Mouse (Mus musculus): ENCODE results near the gene Shisa5. TPM values are rescaled to one million over a fixed set of nuclear protein-coding genes. Genes with fewer than 3 reads are reported as not detected.

Gene Shisa5
- total RNA-seq (2023): 2,690 TPM

DNA sequence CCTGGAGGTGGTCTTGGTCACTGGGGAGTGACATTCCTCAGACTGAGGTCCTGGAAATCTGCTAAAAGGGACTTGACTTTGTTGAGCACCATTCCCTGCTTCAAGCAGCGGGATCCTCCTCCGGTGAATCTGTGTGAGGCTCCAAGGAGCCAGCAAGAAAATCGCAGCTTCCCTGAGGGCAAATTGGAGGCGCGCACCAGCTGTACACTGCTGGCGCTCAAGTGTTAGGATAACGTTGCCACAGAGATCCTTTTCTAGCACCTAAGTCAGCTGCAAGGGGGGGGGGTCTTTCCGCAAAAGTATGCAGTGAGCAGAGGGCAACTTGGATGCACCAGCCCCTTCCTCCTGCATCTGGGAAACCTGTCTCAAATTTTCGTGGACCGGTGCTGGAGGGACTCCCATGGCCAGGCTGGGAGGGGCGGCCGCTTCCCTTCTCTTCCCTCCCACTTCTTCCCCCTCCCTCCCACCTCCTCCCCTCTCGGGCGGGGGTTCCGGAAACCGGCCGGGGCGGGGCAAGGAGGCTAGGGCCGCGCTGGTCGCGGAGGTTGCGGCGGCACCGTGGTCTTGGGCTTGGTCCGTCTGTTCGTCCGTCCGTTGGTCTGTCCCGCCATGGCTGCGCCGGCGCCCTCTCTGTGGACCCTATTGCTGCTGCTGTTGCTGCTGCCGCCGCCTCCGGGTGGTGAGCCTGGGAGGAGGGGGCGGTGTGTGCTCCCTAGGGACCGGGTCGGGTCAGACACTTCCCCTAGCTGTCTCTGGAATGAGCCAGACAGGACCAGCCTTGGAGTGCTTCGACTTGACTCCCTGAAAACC lies at the start of gene Shisa5:
TSS of gene Shisa5 (plus strand) at position 480 of the 810 bp plus-strand sequence.

GRCm38 (mm10) chr9:108991428-108992084 lies 46.8 kb upstream of the Shisa5 start, which contains the start of gene Pfkfb4:
Gene Pfkfb4, plus strand, starts transcription at chr9:108991778.

DNA sequence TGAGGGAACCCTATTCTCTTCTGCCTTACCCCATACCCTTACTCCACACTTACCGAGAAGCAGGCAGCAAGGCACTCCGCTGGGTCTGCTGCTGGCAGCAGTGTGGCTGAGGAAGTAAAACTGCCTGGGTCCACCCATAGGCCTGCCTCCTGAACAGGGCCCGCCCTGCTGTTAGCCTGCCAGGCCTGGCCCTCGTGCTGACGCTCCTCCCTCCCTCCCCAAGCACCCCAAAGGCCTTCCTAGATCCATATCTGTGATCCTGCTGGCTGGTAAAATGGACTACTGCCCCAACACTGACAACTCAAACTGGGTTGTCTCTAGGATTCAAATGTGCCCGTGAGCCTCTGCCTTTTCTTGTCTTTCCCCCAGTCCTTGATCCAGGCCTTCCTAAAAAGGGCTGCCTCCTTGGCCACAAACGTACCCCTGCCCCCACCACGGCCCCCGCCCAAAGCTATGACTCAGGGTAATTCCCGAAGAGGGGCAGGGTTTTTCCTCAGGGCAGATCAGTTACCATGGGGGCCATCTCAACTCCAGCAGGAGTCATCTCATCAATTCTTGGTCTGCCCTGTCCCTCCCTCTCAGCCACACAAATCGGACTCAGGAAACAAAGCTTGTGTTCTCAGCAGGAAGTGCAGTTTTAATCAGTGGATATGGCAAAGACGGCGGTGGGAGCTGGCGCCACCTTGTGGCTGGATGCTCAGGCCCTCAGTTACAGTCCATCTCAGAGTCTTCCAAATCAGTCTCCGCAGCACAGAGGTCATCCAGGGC lies 21.0 kb downstream of the Shisa5 start, which contains the start of gene Trex1:
TSS of gene Trex1 (minus strand) at position 599 of the 768 bp plus-strand sequence.

DNA sequence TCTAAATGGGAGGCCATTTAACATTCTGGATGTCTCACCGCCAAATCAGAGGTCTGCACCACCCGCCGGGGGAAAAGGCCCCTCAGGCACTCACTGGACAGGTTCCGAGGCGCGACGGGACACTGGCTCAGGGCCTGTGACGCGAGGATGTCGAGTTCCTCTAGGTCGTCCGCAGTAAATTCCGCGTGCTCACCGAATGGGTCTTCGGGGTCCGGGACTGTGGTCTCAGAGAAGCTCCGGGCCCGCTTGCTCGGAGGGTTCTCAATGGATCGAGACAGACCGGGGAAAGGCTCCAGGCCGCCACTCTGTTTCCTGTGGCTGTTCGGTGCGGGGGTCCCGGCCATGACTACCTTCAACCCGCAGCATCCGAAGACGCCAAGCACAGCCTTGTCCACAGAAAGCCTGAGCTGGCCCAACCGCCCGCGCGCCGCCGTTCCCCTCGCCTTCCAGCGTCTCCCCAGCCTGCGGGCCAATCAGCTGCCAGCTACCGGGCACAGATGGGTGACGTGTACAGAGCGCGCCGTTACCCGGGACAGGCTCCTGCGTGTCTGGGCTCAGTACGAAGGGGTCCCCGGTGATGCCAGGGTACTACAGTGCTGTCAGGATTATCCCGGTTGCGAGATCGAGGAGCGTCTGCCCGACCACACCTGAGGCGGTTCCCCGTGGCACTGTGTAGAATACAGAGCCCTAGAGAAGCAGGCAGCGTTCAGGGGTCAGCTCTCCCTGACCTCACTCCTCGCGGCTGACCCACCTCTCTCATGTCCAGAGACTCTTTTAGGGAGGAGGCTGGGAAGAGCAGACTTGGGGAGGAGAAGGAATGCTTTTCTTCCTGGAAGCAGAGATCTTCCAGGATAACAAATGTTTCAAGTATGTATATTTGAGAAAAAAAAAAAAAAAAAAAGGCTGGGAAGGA lies 35.6 kb downstream of the Shisa5 start, which contains the start of gene Atrip:
TSS of gene Atrip (minus strand) at position 464 of the 913 bp plus-strand sequence.

DNA sequence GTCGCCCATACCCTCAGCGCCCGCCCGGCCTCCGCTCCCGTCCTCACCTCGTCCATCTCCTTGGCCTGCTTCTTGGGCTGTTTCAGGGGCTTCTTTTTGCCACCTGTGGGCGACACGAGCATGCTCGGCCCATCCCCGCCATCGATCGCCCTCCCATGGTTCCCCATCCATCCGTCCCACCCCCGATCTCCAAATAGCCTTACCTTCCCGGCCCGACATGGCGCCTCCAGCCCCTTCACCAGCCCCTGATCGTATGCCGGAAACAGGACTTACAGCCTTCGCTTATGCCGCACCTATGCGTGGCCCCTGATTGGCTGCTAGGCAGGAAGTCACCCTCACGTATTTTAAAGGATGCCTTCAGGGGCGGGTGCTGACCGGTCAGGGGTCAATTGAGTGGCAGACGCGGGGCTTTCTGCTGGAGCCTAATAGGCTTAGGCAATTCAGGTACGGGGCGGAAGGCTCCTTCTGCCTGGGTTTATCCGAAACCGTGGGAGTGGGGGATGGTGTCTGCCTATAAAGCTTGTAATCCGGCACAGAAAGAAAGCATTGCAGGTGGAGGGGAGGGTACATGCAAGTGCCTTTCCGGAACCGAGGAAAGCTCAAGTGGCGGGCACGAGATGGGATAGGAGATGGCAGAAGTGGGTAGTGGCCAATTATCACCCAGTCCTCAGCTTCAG lies 43.9 kb downstream of the Shisa5 start, which contains the start of the genes Ccdc51 and Tma7:
TSS of gene Ccdc51 (plus strand) at position 370 of the 677 bp plus-strand sequence.
TSS of gene Tma7 (minus strand) at position 464 of the 677 bp plus-strand sequence.

GRCm38 (mm10) chr9:109095137-109095982 lies 57.0 kb downstream of the Shisa5 start, which contains the start of gene Plxnb1:
Gene Plxnb1, plus strand, starts transcription at chr9:109095389.

Other genes with a start within 250 kb of the Shisa5 start
- gene Nckipsd, start 230.2 kb upstream of the Shisa5 start, total RNA-seq (2023): 9.4 TPM
- gene Celsr3, start 212.2 kb upstream of the Shisa5 start, total RNA-seq (2023): not detected
- gene Slc26a6, start 185.3 kb upstream of the Shisa5 start, total RNA-seq (2023): 27.2 TPM
- gene Tmem89, start 123.9 kb upstream of the Shisa5 start, total RNA-seq (2023): not detected
- 170 TPM for gene Uqcrc1, start 101.9 kb upstream of the Shisa5 start, total RNA-seq (2023)
- gene Col7a1, start 85.0 kb upstream of the Shisa5 start, total RNA-seq (2023): 3.3 TPM
- not detected for gene Ucn2, start 52.6 kb upstream of the Shisa5 start, total RNA-seq (2023)
- 9.5 TPM for gene Pfkfb4, start 46.8 kb upstream of the Shisa5 start, total RNA-seq (2023)
- 27.6 TPM for gene Trex1, start 21.2 kb downstream of the Shisa5 start, total RNA-seq (2023)
- gene Atrip, start 35.6 kb downstream of the Shisa5 start, total RNA-seq (2023): 24.3 TPM
- gene Ccdc51, start 43.9 kb downstream of the Shisa5 start, total RNA-seq (2023): 7.6 TPM
- gene Tma7, start 44.0 kb downstream of the Shisa5 start, total RNA-seq (2023): 310 TPM
- 1.9 TPM for gene Plxnb1, start 56.8 kb downstream of the Shisa5 start, total RNA-seq (2023)
- not detected for gene Fbxw21, start 123.5 kb downstream of the Shisa5 start, total RNA-seq (2023)
- not detected for gene Fbxw13, start 157.4 kb downstream of the Shisa5 start, total RNA-seq (2023)
- not detected for gene Fbxw20, start 196.2 kb downstream of the Shisa5 start, total RNA-seq (2023)
- not detected for gene Fbxw14, start 249.1 kb downstream of the Shisa5 start, total RNA-seq (2023)